Mouse (Mus musculus) retina, adult 2 months (tissue): ENCODE measurements around the gene Arpc3.

Source experiments
- DNase-seq: peaks from one replicate; pipeline ENCODE4 v3.0.0-alpha.2; 2012; ENCODE audit warnings: low read depth, low spot score

Gene Arpc3

DNA sequence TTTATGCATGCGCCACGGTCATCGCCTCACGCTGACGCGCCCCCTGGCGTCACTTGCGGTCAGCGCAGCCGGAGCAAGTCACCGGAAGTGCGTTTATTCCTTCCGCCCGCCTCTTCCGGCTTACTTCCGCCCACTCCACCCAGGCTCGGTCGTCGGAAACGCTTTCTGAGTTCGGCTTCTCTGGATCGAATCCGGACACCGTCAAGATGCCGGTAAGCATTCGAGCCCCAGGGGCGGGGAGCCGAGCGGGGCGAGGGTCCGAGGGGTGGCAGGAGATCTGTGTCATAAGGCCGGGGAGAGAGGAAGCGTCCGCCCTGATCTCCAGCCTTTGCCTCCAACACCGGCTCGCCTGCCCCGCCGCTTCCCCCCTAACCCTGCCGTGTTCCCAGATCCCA, at the start of gene Arpc3:
Gene Arpc3 (plus strand): TSS at position 93 of the 395 bp plus-strand sequence.
- peak; percentile 74 for DNase-seq

DNA sequence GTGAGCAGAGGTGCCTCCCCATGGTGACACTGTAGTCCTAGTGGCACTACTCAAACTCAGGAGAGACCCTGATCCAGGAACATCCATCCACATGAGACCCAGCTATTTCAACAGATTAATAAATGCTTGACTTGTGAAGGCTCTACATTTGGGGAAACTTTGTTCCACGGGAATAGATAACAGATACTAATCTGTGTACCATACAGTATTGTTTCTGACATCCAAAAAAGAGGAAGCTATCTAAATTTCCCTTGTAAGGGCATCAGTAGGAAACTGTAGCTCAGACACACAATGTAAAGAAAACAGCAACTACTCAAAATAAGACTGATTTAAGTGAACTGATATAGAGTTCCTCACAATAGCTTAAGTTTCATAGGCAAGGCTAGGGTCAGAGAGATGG, 48.8 kb upstream of the Arpc3 start:
- no peak for DNase-seq

GRCm38 (mm10) chr5:122343768-122344167, 47.9 kb upstream of the Arpc3 start:
- DNase-seq, result no peak

GRCm38 (mm10) chr5:122344260-122344659, 47.4 kb upstream of the Arpc3 start:
- peak; percentile 65 for DNase-seq

- no peak for DNase-seq
Observed at GRCm38 (mm10) chr5:122345777-122346176, 45.9 kb upstream of the Arpc3 start.

- DNase-seq, result peak; percentile 100
Observed at GRCm38 (mm10) chr5:122353807-122354491, 37.7 kb upstream of the Arpc3 start, which contains the start of the genes Rad9b and Vps29. Gene Rad9b (minus strand): TSS chr5:122354233. Gene Vps29 (plus strand): TSS chr5:122354369.

- no peak for DNase-seq
Observed at GRCm38 (mm10) chr5:122354492-122355067, 37.1 kb upstream of the Arpc3 start.

GRCm38 (mm10) chr5:122371591-122372191, 20.0 kb upstream of the Arpc3 start, which contains the start of gene Gpn3:
Gene Gpn3 (plus strand): TSS chr5:122371876.
- no peak for DNase-seq

GRCm38 (mm10) chr5:122372192-122372769, 19.4 kb upstream of the Arpc3 start, which contains the start of gene Fam216a:
Gene Fam216a (minus strand): TSS chr5:122372364.
- DNase-seq, result peak; percentile 99

- DNase-seq, result no peak
Observed at GRCm38 (mm10) chr5:122372878-122373277, 18.8 kb upstream of the Arpc3 start.

GRCm38 (mm10) chr5:122377101-122377833, 14.4 kb upstream of the Arpc3 start:
- DNase-seq, result no peak

DNA sequence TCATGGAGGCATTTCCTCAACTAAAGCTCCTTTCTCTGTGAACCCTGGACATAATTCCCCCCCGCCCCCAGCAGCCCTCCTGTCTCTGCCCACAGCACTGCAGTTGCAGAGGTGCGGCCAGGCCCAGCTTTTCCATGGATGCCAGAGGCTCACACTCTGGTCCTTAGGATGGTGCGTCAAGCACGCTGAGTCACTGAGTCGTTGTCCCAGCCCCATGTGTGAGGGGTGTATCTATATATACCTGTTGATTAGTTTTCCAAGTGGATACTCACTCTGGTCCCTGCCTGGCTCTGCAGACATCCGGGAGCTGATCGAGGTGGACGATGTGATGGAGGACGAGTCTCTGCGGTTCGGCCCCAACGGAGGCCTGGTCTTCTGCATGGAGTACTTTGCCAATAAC, 13.5 kb upstream of the Arpc3 start:
- no peak for DNase-seq

DNA sequence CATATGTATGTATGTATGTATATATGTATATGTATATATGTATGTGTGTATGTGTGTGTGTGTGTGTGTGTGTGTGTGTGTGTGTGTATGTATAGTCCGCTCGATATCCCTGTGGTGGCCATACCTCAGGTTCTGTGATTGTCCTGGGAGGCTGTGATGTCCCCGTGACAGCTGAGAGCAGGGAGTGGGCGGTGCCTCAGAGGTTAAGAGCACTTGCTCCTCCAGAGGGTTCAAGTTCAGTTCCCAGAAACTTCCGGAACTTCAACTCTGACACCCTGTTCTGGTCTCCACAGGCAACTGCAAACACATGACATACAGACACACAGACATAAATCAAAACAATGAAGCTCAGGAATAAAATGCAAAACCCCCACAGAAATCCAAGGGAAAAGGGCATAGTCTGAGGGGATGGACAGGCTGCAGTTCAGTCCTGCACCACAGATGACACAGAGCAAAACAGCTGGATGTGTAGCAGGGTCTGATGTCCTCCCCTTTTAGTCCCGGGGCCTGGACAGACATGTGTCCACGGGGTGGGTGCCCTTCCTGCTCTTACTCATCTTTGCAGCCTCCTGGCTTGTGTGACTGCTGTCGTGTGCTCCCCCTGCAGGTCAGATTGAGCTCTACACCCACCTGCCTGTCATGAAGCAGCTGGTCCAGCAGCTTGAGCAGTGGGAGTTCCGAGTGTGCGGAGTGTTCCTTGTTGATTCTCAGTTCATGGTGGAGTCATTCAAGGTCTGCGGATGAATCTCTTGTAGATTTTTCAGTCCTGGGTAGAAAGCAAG, 12.1 kb upstream of the Arpc3 start:
- peak; percentile 62 for DNase-seq

DNA sequence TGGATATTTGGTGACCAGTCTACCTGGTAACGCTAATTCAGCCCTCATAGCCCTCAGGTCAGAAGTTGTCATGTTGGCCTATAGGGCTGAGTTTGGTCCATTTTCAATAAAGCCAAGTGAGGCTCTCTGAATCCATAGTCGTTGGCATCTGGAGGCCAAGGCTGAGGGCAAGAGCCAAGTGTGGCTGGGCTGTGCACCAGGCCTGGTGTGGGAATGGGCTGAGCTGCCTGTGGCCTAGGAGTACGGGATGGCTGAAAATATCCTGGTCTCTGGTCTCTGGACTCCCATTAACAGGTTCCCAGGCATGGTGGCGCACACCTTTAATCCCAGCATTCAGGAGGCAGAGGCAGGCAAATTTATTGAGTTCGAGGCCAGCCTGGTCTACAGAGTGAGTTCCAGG, 1.7 kb upstream of the Arpc3 start:
- DNase-seq, result no peak

DNA sequence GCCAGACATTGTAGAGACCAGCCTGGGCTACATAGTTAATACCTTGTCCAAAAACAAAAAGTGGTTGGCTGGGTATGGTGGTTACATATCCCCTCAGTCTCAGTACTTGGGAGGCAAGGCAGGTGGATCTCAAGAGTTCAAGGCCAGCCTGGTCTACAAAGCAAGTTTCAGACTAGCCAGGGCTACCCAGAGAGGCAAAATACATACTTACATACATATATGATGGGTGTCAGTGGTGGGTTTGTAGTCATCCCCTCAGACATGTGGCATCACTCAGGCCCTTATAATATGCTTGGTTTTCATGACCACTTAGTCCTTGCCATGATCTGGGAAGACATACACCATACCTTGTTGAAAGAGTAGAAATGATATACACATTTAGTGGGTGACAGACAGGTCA, 1.0 kb upstream of the Arpc3 start:
- DNase-seq, result no peak

DNA sequence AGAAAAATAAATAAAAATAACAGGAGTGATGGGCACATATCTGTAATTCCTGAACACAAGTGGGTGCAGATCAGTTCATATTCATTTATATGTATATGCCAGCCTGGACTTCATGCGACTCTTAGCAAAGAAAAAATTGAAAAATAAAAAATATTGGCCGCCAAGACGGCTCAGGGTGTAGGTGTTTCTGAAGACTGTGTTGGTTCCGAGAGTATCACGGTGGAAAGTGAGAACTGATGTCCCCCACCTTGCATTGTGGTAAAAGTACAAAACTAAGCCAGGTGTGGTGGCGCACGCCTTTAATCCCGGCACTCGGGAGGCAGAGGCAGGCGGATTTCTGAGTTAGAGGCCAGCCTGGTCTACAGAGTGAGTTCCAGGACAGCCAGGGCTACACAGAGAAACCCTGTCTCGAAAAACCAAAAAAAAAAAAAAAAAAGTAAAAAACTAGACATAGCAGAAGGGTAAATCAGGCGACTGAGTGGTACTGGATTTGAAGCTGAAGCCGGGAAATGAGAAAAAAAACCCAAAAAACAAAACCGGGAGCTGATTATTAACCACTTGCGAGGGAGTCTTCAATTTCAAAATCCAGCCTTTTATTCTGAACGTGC, 396 bp upstream of the Arpc3 start:
- DNase-seq, result no peak

GRCm38 (mm10) chr5:122392227-122393004, 738 bp downstream of the Arpc3 start:
- DNase-seq, result no peak

GRCm38 (mm10) chr5:122393887-122394286, 2.2 kb downstream of the Arpc3 start:
- DNase-seq, result peak; percentile 42

DNA sequence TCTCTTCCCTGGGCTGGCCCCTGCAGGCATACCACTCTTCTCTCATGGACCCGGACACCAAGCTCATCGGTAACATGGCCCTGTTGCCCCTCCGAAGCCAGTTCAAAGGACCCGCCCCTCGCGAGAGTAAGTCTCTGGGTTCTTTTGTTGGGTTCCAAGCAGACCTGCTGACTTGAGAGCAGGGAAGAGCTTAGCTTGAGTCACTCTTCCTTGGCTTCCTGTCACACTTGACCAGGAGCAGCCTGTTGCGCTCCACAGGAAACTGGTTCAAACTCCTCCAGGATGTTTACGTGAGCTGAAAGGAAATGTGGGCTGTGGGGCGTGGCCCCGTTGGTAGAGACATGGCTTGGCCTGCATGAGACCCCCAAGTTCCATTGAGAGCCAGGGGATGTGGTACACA, 5.1 kb downstream of the Arpc3 start:
- no peak for DNase-seq

- no peak for DNase-seq
Observed at GRCm38 (mm10) chr5:122397495-122397894, 5.8 kb downstream of the Arpc3 start.
